In genomic region chr13:67552505-67553346, GRCm38 (mm10) we compare ENCODE assay signal across 8 mouse cellular contexts. TPM values are rescaled to one million over a fixed set of nuclear protein-coding genes. Genes with fewer than 3 reads are reported as not detected.
DNase-seq lines count a peak whose midpoint lies in the region; ATAC-seq and TF ChIP-seq lines count a peak whose summit lies in the region.

No protein-coding gene starts in this region.

- no peak for TF ChIP-seq CTCF in kidney, postnatal 0 days (IDR thresholded peaks at IDR 0.05; ENCODE audit: low read depth)

- peak overlapping the region; percentile 70 for H3K4me2 ChIP-seq in heart, embryonic 12.5 days
- peak overlapping the region; percentile 67 for H3K4me2 ChIP-seq in kidney, postnatal 0 days (ENCODE audit: low read length)
- H3K4me2 ChIP-seq in liver, embryonic 11.5 days, result peak overlapping the region; percentile 84
- peak overlapping the region; percentile 63 for H3K4me2 ChIP-seq in stomach, embryonic 14.5 days (replicated peaks; ENCODE audit: low read depth, low read length)

- H3K9me3 ChIP-seq in heart, embryonic 12.5 days (replicated peaks), result no peaks in the 10 kb centered on the region
- no peaks in the 10 kb centered on the region for H3K9me3 ChIP-seq in kidney, postnatal 0 days (replicated peaks; ENCODE audit: low read length)
- H3K9me3 ChIP-seq in liver, embryonic 11.5 days (ENCODE audit: control insufficient read depth, low read length), result no peaks in the 10 kb centered on the region
- H3K9me3 ChIP-seq in stomach, embryonic 14.5 days (ENCODE audit: control insufficient read depth, low read depth, low read length), result no peaks in the 10 kb centered on the region

- WGBS in heart, embryonic 12.5 days, result under 1% methylated on average over 44 of the region's 44 CpGs
- WGBS in kidney, postnatal 0 days, result under 1% methylated on average over 44 of the region's 44 CpGs
- under 1% methylated on average over 44 of the region's 44 CpGs for WGBS in liver, embryonic 11.5 days
- WGBS in stomach, embryonic 14.5 days, result 1% methylated on average over 44 of the region's 44 CpGs

- H3K4me3 ChIP-seq in heart, embryonic 12.5 days, result peak overlapping the region; percentile 75
- H3K4me3 ChIP-seq in kidney, postnatal 0 days (replicated peaks; ENCODE audit: low read depth, low read length), result peak overlapping the region; percentile 92
- H3K4me3 ChIP-seq in liver, embryonic 11.5 days (ENCODE audit: low read depth, low read length), result peak overlapping the region; percentile 86
- peak overlapping the region; percentile 84 for H3K4me3 ChIP-seq in stomach, embryonic 14.5 days (ENCODE audit: low read depth, low read length)

- peak; percentile 91 for DNase-seq in CD4-positive helper T cell, adult 2 months (ENCODE audit: low read depth, low spot score)
- DNase-seq in brain, embryonic 18.5 days (ENCODE audit: low read depth, low spot score), result peak; percentile 82
- DNase-seq in kidney, postnatal 0 days (ENCODE audit: low spot score), result peak; percentile 92
- DNase-seq in liver, embryonic 11.5 days (ENCODE audit: low spot score), result peak; percentile 87
- DNase-seq in naive thymus-derived CD4-positive, alpha-beta T cell, adult 2 months (ENCODE audit: low read depth), result peak; percentile 90

- H3K4me1 ChIP-seq in heart, embryonic 12.5 days (replicated peaks), result peaks cover 11% of the 10 kb centered on the region
- peaks cover 7% of the 10 kb centered on the region; the same call in 1 of the 2 replicates for H3K4me1 ChIP-seq in kidney, postnatal 0 days (replicated peaks; ENCODE audit: insufficient read depth, low read length)
- H3K4me1 ChIP-seq in liver, embryonic 11.5 days (replicated peaks; ENCODE audit: control insufficient read depth, insufficient read depth, low read length), result peaks cover 7% of the 10 kb centered on the region
- H3K4me1 ChIP-seq in stomach, embryonic 14.5 days (ENCODE audit: control insufficient read depth, insufficient read depth, low read length), result peaks cover 9% of the 10 kb centered on the region; the same call in 1 of the 2 replicates

- peak overlapping the region; percentile 85 for H3K9ac ChIP-seq in heart, embryonic 12.5 days
- H3K9ac ChIP-seq in kidney, postnatal 0 days (ENCODE audit: low read depth, low read length), result peak overlapping the region; percentile 85
- H3K9ac ChIP-seq in liver, embryonic 11.5 days (ENCODE audit: low read depth, low read length), result peak overlapping the region; percentile 84
- H3K9ac ChIP-seq in stomach, embryonic 14.5 days (replicated peaks; ENCODE audit: low read depth, low read length), result peak overlapping the region; percentile 80

- no peaks in the 10 kb centered on the region for H3K36me3 ChIP-seq in heart, embryonic 12.5 days
- no peaks in the 10 kb centered on the region for H3K36me3 ChIP-seq in kidney, postnatal 0 days (ENCODE audit: insufficient read depth, low read length)
- no peaks in the 10 kb centered on the region for H3K36me3 ChIP-seq in liver, embryonic 11.5 days (ENCODE audit: control insufficient read depth, insufficient read depth, low read length)
- no peaks in the 10 kb centered on the region for H3K36me3 ChIP-seq in stomach, embryonic 14.5 days (ENCODE audit: control insufficient read depth, insufficient read depth, low read length)

- no peaks in the 10 kb centered on the region for H3K27me3 ChIP-seq in heart, embryonic 12.5 days (replicated peaks)
- H3K27me3 ChIP-seq in kidney, postnatal 0 days (ENCODE audit: insufficient read depth, low read length), result no peaks in the 10 kb centered on the region
- no peaks in the 10 kb centered on the region for H3K27me3 ChIP-seq in liver, embryonic 11.5 days (replicated peaks; ENCODE audit: control insufficient read depth, insufficient read depth, low read length)
- no peaks in the 10 kb centered on the region for H3K27me3 ChIP-seq in stomach, embryonic 14.5 days (ENCODE audit: control insufficient read depth, insufficient read depth, low read length)

- H3K27ac ChIP-seq in heart, embryonic 12.5 days (ENCODE audit: poor library complexity, severe bottlenecking), result peak overlapping the region; percentile 76
- H3K27ac ChIP-seq in kidney, postnatal 0 days, result peak overlapping the region; percentile 91
- peak overlapping the region; percentile 84 for H3K27ac ChIP-seq in liver, embryonic 11.5 days (ENCODE audit: low read depth, low read length)
- H3K27ac ChIP-seq in stomach, embryonic 14.5 days (ENCODE audit: low read length), result peak overlapping the region; percentile 91

- peak; percentile 92 for ATAC-seq in erythroid progenitor cell, adult 5-6 weeks (replicated peaks; ENCODE audit: low FRiP score, poor library complexity, severe bottlenecking)
- peak; percentile 98 for ATAC-seq in heart, embryonic 12.5 days (ENCODE audit: insufficient number of reproducible peaks, low FRiP score)
- ATAC-seq in kidney, postnatal 0 days (replicated peaks; ENCODE audit: low FRiP score, low read depth), result peak; percentile 98
- peak; percentile 97 for ATAC-seq in liver, embryonic 11.5 days (replicated peaks; ENCODE audit: low FRiP score)
- peak; percentile 98 for ATAC-seq in stomach, embryonic 14.5 days (ENCODE audit: insufficient number of reproducible peaks, insufficient read depth, low FRiP score, low read depth)

RNA-seq across cellular contexts. Expression of gene Zfp748, which starts 0.9 kb away (rescaled TPM):
- total RNA-seq in erythroid progenitor cell, adult 5-6 weeks (2015; ENCODE audit: low replicate concordance), result 5.8 and 9.2 TPM in 2 replicates
- total RNA-seq in erythroid progenitor cell, adult 5-6 weeks (2017; ENCODE audit: low replicate concordance), result 4.2 and 7.1 TPM in 2 replicates
- 9.6 and 9.9 TPM in 2 replicates for polyA plus RNA-seq in heart, embryonic 12.5 days (2016; fragmentation: Nextera tagmentation; extraction: Ambion mirVana)
- 9.0 and 9.8 TPM in 2 replicates for polyA plus RNA-seq in kidney, postnatal 0 days (2015; fragmentation: Nextera tagmentation; extraction: Ambion mirVana)
- polyA plus RNA-seq in liver, embryonic 11.5 days (2014; fragmentation: Nextera tagmentation; extraction: Ambion mirVana), result 9.8 and 12.1 TPM in 2 replicates
- polyA plus RNA-seq in stomach, embryonic 14.5 days (2014; fragmentation: Nextera tagmentation; extraction: Ambion mirVana), result 16.3 and 17.5 TPM in 2 replicates

RNA-seq across cellular contexts. Expression of gene Zfp87, which starts 26.7 kb away (rescaled TPM):
- total RNA-seq in erythroid progenitor cell, adult 5-6 weeks (2015; ENCODE audit: low replicate concordance), result 5.0 and 11.3 TPM in 2 replicates
- total RNA-seq in erythroid progenitor cell, adult 5-6 weeks (2017; ENCODE audit: low replicate concordance), result 2.0 and 6.7 TPM in 2 replicates
- 17.3 and 18.2 TPM in 2 replicates for polyA plus RNA-seq in heart, embryonic 12.5 days (2016; fragmentation: Nextera tagmentation; extraction: Ambion mirVana)
- 30.4 and 38.3 TPM in 2 replicates for polyA plus RNA-seq in kidney, postnatal 0 days (2015; fragmentation: Nextera tagmentation; extraction: Ambion mirVana)
- polyA plus RNA-seq in liver, embryonic 11.5 days (2014; fragmentation: Nextera tagmentation; extraction: Ambion mirVana), result 13.9 and 15.7 TPM in 2 replicates
- polyA plus RNA-seq in stomach, embryonic 14.5 days (2014; fragmentation: Nextera tagmentation; extraction: Ambion mirVana), result 25.0 and 29.0 TPM in 2 replicates

RNA-seq across cellular contexts. Expression of gene Gm26965, which starts 26.8 kb away (rescaled TPM):
- not detected in 2 replicates for total RNA-seq in erythroid progenitor cell, adult 5-6 weeks (2015; ENCODE audit: low replicate concordance)
- not detected in 2 replicates for total RNA-seq in erythroid progenitor cell, adult 5-6 weeks (2017; ENCODE audit: low replicate concordance)
- not detected in 2 replicates for polyA plus RNA-seq in heart, embryonic 12.5 days (2016; fragmentation: Nextera tagmentation; extraction: Ambion mirVana)
- polyA plus RNA-seq in kidney, postnatal 0 days (2015; fragmentation: Nextera tagmentation; extraction: Ambion mirVana), result not detected in 2 replicates
- not detected in 2 replicates for polyA plus RNA-seq in liver, embryonic 11.5 days (2014; fragmentation: Nextera tagmentation; extraction: Ambion mirVana)
- not detected in 2 replicates for polyA plus RNA-seq in stomach, embryonic 14.5 days (2014; fragmentation: Nextera tagmentation; extraction: Ambion mirVana)

RNA-seq across cellular contexts. Expression of gene Zfp58, which starts 52.4 kb away (rescaled TPM):
- 3.2 and 5.0 TPM in 2 replicates for total RNA-seq in erythroid progenitor cell, adult 5-6 weeks (2015; ENCODE audit: low replicate concordance)
- 1.8 TPM in 1 of 2 replicates, not detected in the other for total RNA-seq in erythroid progenitor cell, adult 5-6 weeks (2017; ENCODE audit: low replicate concordance)
- polyA plus RNA-seq in heart, embryonic 12.5 days (2016; fragmentation: Nextera tagmentation; extraction: Ambion mirVana), result 10.5 and 11.2 TPM in 2 replicates
- 10.9 and 13.7 TPM in 2 replicates for polyA plus RNA-seq in kidney, postnatal 0 days (2015; fragmentation: Nextera tagmentation; extraction: Ambion mirVana)
- 8.0 and 9.2 TPM in 2 replicates for polyA plus RNA-seq in liver, embryonic 11.5 days (2014; fragmentation: Nextera tagmentation; extraction: Ambion mirVana)
- polyA plus RNA-seq in stomach, embryonic 14.5 days (2014; fragmentation: Nextera tagmentation; extraction: Ambion mirVana), result 14.5 TPM in 2 replicates

RNA-seq across cellular contexts. Expression of gene Zfp729b, which starts 56.8 kb away (rescaled TPM):
- 4.2 and 6.5 TPM in 2 replicates for total RNA-seq in erythroid progenitor cell, adult 5-6 weeks (2015; ENCODE audit: low replicate concordance)
- 3.0 and 5.1 TPM in 2 replicates for total RNA-seq in erythroid progenitor cell, adult 5-6 weeks (2017; ENCODE audit: low replicate concordance)
- 2.4 and 2.9 TPM in 2 replicates for polyA plus RNA-seq in heart, embryonic 12.5 days (2016; fragmentation: Nextera tagmentation; extraction: Ambion mirVana)
- 3.8 TPM in 2 replicates for polyA plus RNA-seq in kidney, postnatal 0 days (2015; fragmentation: Nextera tagmentation; extraction: Ambion mirVana)
- polyA plus RNA-seq in liver, embryonic 11.5 days (2014; fragmentation: Nextera tagmentation; extraction: Ambion mirVana), result 3.0 and 3.5 TPM in 2 replicates
- polyA plus RNA-seq in stomach, embryonic 14.5 days (2014; fragmentation: Nextera tagmentation; extraction: Ambion mirVana), result 5.1 and 5.6 TPM in 2 replicates

Comparison
In these comparisons a context has a peak if more than half of its experiments do, and no peak if none do; other contexts are left out.
1. Peak in every context shown above with its lines: DNase-seq, ATAC-seq, H3K4me3 ChIP-seq and H3K27ac ChIP-seq.